Mouse (Mus musculus): ENCODE results near the gene Klf5. TPM values are rescaled to one million over a fixed set of nuclear protein-coding genes. Genes with fewer than 3 reads are reported as not detected.

Klf5 gene
- polyA plus RNA-seq, 1 experiment, result 52.0 TPM

GRCm38 (mm10) chr14:99274056-99274455, 24.4 kb upstream of the Klf5 start:
- H3ac ChIP-seq (ENCODE audit: control insufficient read depth, insufficient read length), result no peak overlapping the region
- H3K79me2 ChIP-seq (ENCODE audit: control insufficient read depth, insufficient read depth), result no peaks in the 10 kb centered on the region
- H3K4me2 ChIP-seq (ENCODE audit: low read depth), result no peak overlapping the region
- no peaks in the 10 kb centered on the region for H3K36me3 ChIP-seq (ENCODE audit: control insufficient read depth, insufficient read depth)
- no peak for TF ChIP-seq CEBPB (IDR thresholded peaks at IDR 0.05; ENCODE audit: insufficient read depth, poor library complexity, severe bottlenecking)
- no peak for TF ChIP-seq MYOG (IDR thresholded peaks at IDR 0.05; ENCODE audit: control insufficient read depth in 1 of 3, insufficient read depth in 1 of 3, insufficient read length in 2 of 3, low read depth in 2 of 3)
- no peak for TF ChIP-seq TCF3 (IDR thresholded peaks at IDR 0.05; ENCODE audit: insufficient read length, low read depth)
- no peak for TF ChIP-seq MAX (IDR thresholded peaks at IDR 0.05; ENCODE audit: low read depth)
- TF ChIP-seq E2F4 (IDR thresholded peaks at IDR 0.05; ENCODE audit: insufficient read depth), result no peak
- H3K27me3 ChIP-seq (ENCODE audit: control insufficient read depth, insufficient read depth, insufficient read length), result no peaks in the 10 kb centered on the region
- no peak overlapping the region for H3K4me3 ChIP-seq

GRCm38 (mm10) chr14:99275827-99276226, 22.7 kb upstream of the Klf5 start:
- TF ChIP-seq POLR2A (IDR thresholded peaks at IDR 0.05; ENCODE audit: insufficient read length, low read depth), result no peak
- no peak for TF ChIP-seq POLR2AphosphoS2 (IDR thresholded peaks at IDR 0.05; ENCODE audit: insufficient read length, low read depth)
- TF ChIP-seq TCF3 (IDR thresholded peaks at IDR 0.05; ENCODE audit: insufficient read length, low read depth), result no peak
- no peak for TF ChIP-seq SRF (IDR thresholded peaks at IDR 0.05; ENCODE audit: control insufficient read depth, insufficient read length, low read depth)
- TF ChIP-seq MYOG (IDR thresholded peaks at IDR 0.05; ENCODE audit: control insufficient read depth in 1 of 3, insufficient read depth in 1 of 3, insufficient read length in 2 of 3, low read depth in 2 of 3), result no peak
- no peak for TF ChIP-seq MAX (IDR thresholded peaks at IDR 0.05; ENCODE audit: low read depth)
- TF ChIP-seq MYOD1 (IDR thresholded peaks at IDR 0.05; ENCODE audit: control insufficient read depth in 1 of 3, insufficient read length in 2 of 3, low read depth in 2 of 3), result no peak
- TF ChIP-seq TCF12 (IDR thresholded peaks at IDR 0.05; ENCODE audit: insufficient read depth, poor library complexity, severe bottlenecking), result no peak
- no peak for TF ChIP-seq USF1 (IDR thresholded peaks at IDR 0.05; ENCODE audit: low read depth)
- TF ChIP-seq CEBPB (IDR thresholded peaks at IDR 0.05; ENCODE audit: insufficient read depth, poor library complexity, severe bottlenecking), result no peak
- no peak for TF ChIP-seq REST (IDR thresholded peaks at IDR 0.05; ENCODE audit: insufficient read depth, insufficient read length)
- TF ChIP-seq E2F4 (IDR thresholded peaks at IDR 0.05; ENCODE audit: insufficient read depth), result no peak
- Histone ChIP-seq H3ac (ENCODE audit: control insufficient read depth, insufficient read length) (no peak overlapping the region), H3K36me3 (ENCODE audit: control insufficient read depth, insufficient read depth) (no peaks in the 10 kb centered on the region), H3K27me3 (ENCODE audit: control insufficient read depth, insufficient read depth, insufficient read length) (no peaks in the 10 kb centered on the region), H3K4me3 (no peak overlapping the region), H3K79me2 (ENCODE audit: control insufficient read depth, insufficient read depth) (no peaks in the 10 kb centered on the region), H3K4me2 (ENCODE audit: low read depth) (no peak overlapping the region)

- no peak for TF ChIP-seq SRF (IDR thresholded peaks at IDR 0.05; ENCODE audit: control insufficient read depth, insufficient read length, low read depth)
- TF ChIP-seq MAX (IDR thresholded peaks at IDR 0.05; ENCODE audit: low read depth), result no peak
- no peak for TF ChIP-seq E2F4 (IDR thresholded peaks at IDR 0.05; ENCODE audit: insufficient read depth)
- no peaks in the 10 kb centered on the region for H3K27me3 ChIP-seq (ENCODE audit: control insufficient read depth, insufficient read depth, insufficient read length)
- H3K79me2 ChIP-seq (ENCODE audit: control insufficient read depth, insufficient read depth), result no peaks in the 10 kb centered on the region
- no peak overlapping the region for H3K4me2 ChIP-seq (ENCODE audit: low read depth)
- no peak overlapping the region for H3ac ChIP-seq (ENCODE audit: control insufficient read depth, insufficient read length)
- no peak overlapping the region for H3K4me3 ChIP-seq
- H3K36me3 ChIP-seq (ENCODE audit: control insufficient read depth, insufficient read depth), result no peaks in the 10 kb centered on the region
These were observed 20.2 kb upstream of the Klf5 start for GRCm38 (mm10) chr14:99278312-99278711.

- H3K4me3 ChIP-seq, result no peak overlapping the region
- no peak for TF ChIP-seq TCF12 (IDR thresholded peaks at IDR 0.05; ENCODE audit: insufficient read depth, poor library complexity, severe bottlenecking)
- TF ChIP-seq SRF (IDR thresholded peaks at IDR 0.05; ENCODE audit: control insufficient read depth, insufficient read length, low read depth), result no peak
- no peak for TF ChIP-seq TCF3 (IDR thresholded peaks at IDR 0.05; ENCODE audit: insufficient read length, low read depth)
- no peak for TF ChIP-seq MYOG (IDR thresholded peaks at IDR 0.05; ENCODE audit: control insufficient read depth in 1 of 3, insufficient read depth in 1 of 3, insufficient read length in 2 of 3, low read depth in 2 of 3)
- no peak for TF ChIP-seq POLR2A (IDR thresholded peaks at IDR 0.05; ENCODE audit: insufficient read length, low read depth)
- no peak for TF ChIP-seq CEBPB (IDR thresholded peaks at IDR 0.05; ENCODE audit: insufficient read depth, poor library complexity, severe bottlenecking)
- no peak for TF ChIP-seq USF1 (IDR thresholded peaks at IDR 0.05; ENCODE audit: low read depth)
- no peak for TF ChIP-seq E2F4 (IDR thresholded peaks at IDR 0.05; ENCODE audit: insufficient read depth)
- TF ChIP-seq POLR2AphosphoS2 (IDR thresholded peaks at IDR 0.05; ENCODE audit: insufficient read length, low read depth), result no peak
- TF ChIP-seq REST (IDR thresholded peaks at IDR 0.05; ENCODE audit: insufficient read depth, insufficient read length), result no peak
- TF ChIP-seq MYOD1 (IDR thresholded peaks at IDR 0.05; ENCODE audit: control insufficient read depth in 1 of 3, insufficient read length in 2 of 3, low read depth in 2 of 3), result no peak
- no peak for TF ChIP-seq MAX (IDR thresholded peaks at IDR 0.05; ENCODE audit: low read depth)
- H3K27me3 ChIP-seq (ENCODE audit: control insufficient read depth, insufficient read depth, insufficient read length), result no peaks in the 10 kb centered on the region
- H3K4me2 ChIP-seq (ENCODE audit: low read depth), result no peak overlapping the region
- no peak overlapping the region for H3ac ChIP-seq (ENCODE audit: control insufficient read depth, insufficient read length)
- no peaks in the 10 kb centered on the region for H3K79me2 ChIP-seq (ENCODE audit: control insufficient read depth, insufficient read depth)
- no peaks in the 10 kb centered on the region for H3K36me3 ChIP-seq (ENCODE audit: control insufficient read depth, insufficient read depth)
These were observed 19.6 kb upstream of the Klf5 start for GRCm38 (mm10) chr14:99278763-99279486.

- Histone ChIP-seq H3K79me2 (ENCODE audit: control insufficient read depth, insufficient read depth) (no peaks in the 10 kb centered on the region), H3ac (ENCODE audit: control insufficient read depth, insufficient read length) (no peak overlapping the region), H3K4me3 (no peak overlapping the region), H3K36me3 (ENCODE audit: control insufficient read depth, insufficient read depth) (no peaks in the 10 kb centered on the region), H3K4me2 (ENCODE audit: low read depth) (no peak overlapping the region), H3K27me3 (ENCODE audit: control insufficient read depth, insufficient read depth, insufficient read length) (no peaks in the 10 kb centered on the region)
- TF ChIP-seq CEBPB (IDR thresholded peaks at IDR 0.05; ENCODE audit: insufficient read depth, poor library complexity, severe bottlenecking) (no peak), MYOD1 (IDR thresholded peaks at IDR 0.05; ENCODE audit: control insufficient read depth in 1 of 3, insufficient read length in 2 of 3, low read depth in 2 of 3) (no peak), E2F4 (IDR thresholded peaks at IDR 0.05; ENCODE audit: insufficient read depth) (no peak), TCF3 (IDR thresholded peaks at IDR 0.05; ENCODE audit: insufficient read length, low read depth) (no peak)
These were observed 18.1 kb upstream of the Klf5 start for GRCm38 (mm10) chr14:99280399-99280798.
